Mouse (Mus musculus) myocyte (in vitro differentiated cells): ENCODE results near the gene Cacna1a.

Source experiments
- MAX ChIP-seq: IDR thresholded peaks from one replicate; pipeline ENCODE4 v1.6.1; 2011; ENCODE audit warnings: low read depth, mild to moderate bottlenecking, control low read depth
- POLR2A ChIP-seq: IDR thresholded peaks from one replicate; pipeline ENCODE4 v1.6.1; 2011; ENCODE audit warnings: low read depth, mild to moderate bottlenecking, control low read depth, moderate library complexity; ENCODE audit not compliant: insufficient read length

DNA sequence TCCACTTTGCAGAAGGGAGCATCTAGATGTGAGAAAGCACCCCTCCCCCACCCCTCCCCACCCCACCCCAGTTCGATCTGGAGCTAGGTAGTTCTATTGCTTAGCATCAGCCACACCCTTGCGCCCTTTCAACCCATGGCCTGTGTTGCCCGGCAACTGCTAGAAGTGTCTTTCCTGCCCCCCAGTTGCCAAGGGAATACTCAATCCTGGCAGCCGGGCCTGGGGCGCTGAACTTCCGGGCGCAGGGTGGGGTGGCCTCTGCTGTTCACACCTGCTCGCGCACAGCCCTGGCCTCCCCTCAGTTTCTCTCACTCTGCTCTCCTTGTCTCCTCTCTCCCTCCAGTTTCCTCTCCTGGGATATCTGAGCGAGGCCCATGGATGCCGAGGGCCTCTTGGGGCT is 31.8 kb upstream of the Cacna1a start:
- TF ChIP-seq POLR2A (no peak), MAX (no peak)
